Mouse (Mus musculus): ENCODE results near the gene Gm17387.

The Gm17387 gene

GRCm38 (mm10) chr7:140997817-140998216 lies 31.1 kb upstream of the Gm17387 start:
- H3K9me3 ChIP-seq (ENCODE audit: low read length) = no peaks in the 10 kb centered on the region
- H3K4me1 ChIP-seq (replicated peaks; ENCODE audit: low read depth, low read length) = peaks cover 33% of the 10 kb centered on the region
- H3K27me3 ChIP-seq (ENCODE audit: insufficient read depth, low read length) = no peaks in the 10 kb centered on the region
- no peaks in the 10 kb centered on the region for H3K36me3 ChIP-seq (ENCODE audit: insufficient read depth, low read length)
- TF ChIP-seq POU5F1 (IDR thresholded peaks at IDR 0.05; ENCODE audit: borderline replicate concordance, low read length) = no peak
- no peak for TF ChIP-seq CTCF (conservative IDR thresholded peaks at IDR 0.05; ENCODE audit: low read length)
- no peak for TF ChIP-seq NANOG (IDR thresholded peaks at IDR 0.05; ENCODE audit: borderline replicate concordance, low read length)
- no peak overlapping the region for H3K4me3 ChIP-seq (replicated peaks; ENCODE audit: low read length)

GRCm38 (mm10) chr7:140998853-140999700 lies 29.9 kb upstream of the Gm17387 start:
- no peak overlapping the region for H3K4me3 ChIP-seq (replicated peaks; ENCODE audit: low read length)
- TF ChIP-seq NANOG (IDR thresholded peaks at IDR 0.05; ENCODE audit: borderline replicate concordance, low read length) = no peak
- TF ChIP-seq CTCF (conservative IDR thresholded peaks at IDR 0.05; ENCODE audit: low read length) = no peak
- no peak for TF ChIP-seq POU5F1 (IDR thresholded peaks at IDR 0.05; ENCODE audit: borderline replicate concordance, low read length)
- H3K4me1 ChIP-seq (replicated peaks; ENCODE audit: low read depth, low read length) = peaks cover 30% of the 10 kb centered on the region
- no peaks in the 10 kb centered on the region for H3K36me3 ChIP-seq (ENCODE audit: insufficient read depth, low read length)
- no peaks in the 10 kb centered on the region; the same call in 1 of the 2 replicates for H3K9me3 ChIP-seq (ENCODE audit: low read length)
- no peaks in the 10 kb centered on the region for H3K27me3 ChIP-seq (ENCODE audit: insufficient read depth, low read length)

GRCm38 (mm10) chr7:141000881-141001708 lies 27.8 kb upstream of the Gm17387 start:
- peaks cover 31% of the 10 kb centered on the region for H3K4me1 ChIP-seq (replicated peaks; ENCODE audit: low read depth, low read length)
- no peak for TF ChIP-seq POU5F1 (IDR thresholded peaks at IDR 0.05; ENCODE audit: borderline replicate concordance, low read length)
- TF ChIP-seq CTCF (conservative IDR thresholded peaks at IDR 0.05; ENCODE audit: low read length) = no peak
- TF ChIP-seq NANOG (IDR thresholded peaks at IDR 0.05; ENCODE audit: borderline replicate concordance, low read length) = no peak
- H3K36me3 ChIP-seq (ENCODE audit: insufficient read depth, low read length) = no peaks in the 10 kb centered on the region
- no peaks in the 10 kb centered on the region for H3K27me3 ChIP-seq (ENCODE audit: insufficient read depth, low read length)
- H3K4me3 ChIP-seq (replicated peaks; ENCODE audit: low read length) = peak overlapping the region; percentile 27; the same call in 1 of the 2 replicates
- no peaks in the 10 kb centered on the region; the same call in 1 of the 2 replicates for H3K9me3 ChIP-seq (ENCODE audit: low read length)

- no peak for TF ChIP-seq CTCF (conservative IDR thresholded peaks at IDR 0.05; ENCODE audit: low read length)
- no peak for TF ChIP-seq POU5F1 (IDR thresholded peaks at IDR 0.05; ENCODE audit: borderline replicate concordance, low read length)
- no peak for TF ChIP-seq NANOG (IDR thresholded peaks at IDR 0.05; ENCODE audit: borderline replicate concordance, low read length)
- H3K36me3 ChIP-seq (ENCODE audit: insufficient read depth, low read length) = no peaks in the 10 kb centered on the region
- no peak overlapping the region for H3K4me3 ChIP-seq (replicated peaks; ENCODE audit: low read length)
- peaks cover 53% of the 10 kb centered on the region for H3K4me1 ChIP-seq (replicated peaks; ENCODE audit: low read depth, low read length)
- no peaks in the 10 kb centered on the region for H3K27me3 ChIP-seq (ENCODE audit: insufficient read depth, low read length)
- no peaks in the 10 kb centered on the region; the same call in 1 of the 2 replicates for H3K9me3 ChIP-seq (ENCODE audit: low read length)
These were observed 25.5 kb upstream of the Gm17387 start for GRCm38 (mm10) chr7:141003248-141004010.

- Histone ChIP-seq H3K36me3 (ENCODE audit: insufficient read depth, low read length) (peaks cover 7% of the 10 kb centered on the region; the same call in 1 of the 2 replicates), H3K4me1 (replicated peaks; ENCODE audit: low read depth, low read length) (peaks cover 59% of the 10 kb centered on the region), H3K9me3 (ENCODE audit: low read length) (peaks cover 20% of the 10 kb centered on the region), H3K27me3 (ENCODE audit: insufficient read depth, low read length) (no peaks in the 10 kb centered on the region), H3K4me3 (replicated peaks; ENCODE audit: low read length) (0 out of 2 replicates have a peak overlapping the region, but pooled peaks have one; percentile 14)
- TF ChIP-seq NANOG (IDR thresholded peaks at IDR 0.05; ENCODE audit: borderline replicate concordance, low read length) (no peak), POU5F1 (IDR thresholded peaks at IDR 0.05; ENCODE audit: borderline replicate concordance, low read length) (no peak), CTCF (conservative IDR thresholded peaks at IDR 0.05; ENCODE audit: low read length) (no peak)
These were observed 22.5 kb upstream of the Gm17387 start for GRCm38 (mm10) chr7:141006446-141006845.

- Histone ChIP-seq H3K9me3 (ENCODE audit: low read length) (peaks cover 20% of the 10 kb centered on the region), H3K4me3 (replicated peaks; ENCODE audit: low read length) (no peak overlapping the region; the same call in 1 of the 2 replicates), H3K27me3 (ENCODE audit: insufficient read depth, low read length) (no peaks in the 10 kb centered on the region), H3K36me3 (ENCODE audit: insufficient read depth, low read length) (peaks cover 7% of the 10 kb centered on the region; the same call in 1 of the 2 replicates), H3K4me1 (replicated peaks; ENCODE audit: low read depth, low read length) (peaks cover 64% of the 10 kb centered on the region)
- TF ChIP-seq CTCF (conservative IDR thresholded peaks at IDR 0.05; ENCODE audit: low read length) (no peak), POU5F1 (IDR thresholded peaks at IDR 0.05; ENCODE audit: borderline replicate concordance, low read length) (no peak), NANOG (IDR thresholded peaks at IDR 0.05; ENCODE audit: borderline replicate concordance, low read length) (no peak)
These were observed 22.0 kb upstream of the Gm17387 start for GRCm38 (mm10) chr7:141006914-141007313.

- TF ChIP-seq CTCF (conservative IDR thresholded peaks at IDR 0.05; ENCODE audit: low read length) (no peak), NANOG (IDR thresholded peaks at IDR 0.05; ENCODE audit: borderline replicate concordance, low read length) (no peak), POU5F1 (IDR thresholded peaks at IDR 0.05; ENCODE audit: borderline replicate concordance, low read length) (no peak)
- Histone ChIP-seq H3K4me3 (replicated peaks; ENCODE audit: low read length) (peak overlapping the region; percentile 69), H3K27me3 (ENCODE audit: insufficient read depth, low read length) (no peaks in the 10 kb centered on the region), H3K9me3 (ENCODE audit: low read length) (peaks cover 20% of the 10 kb centered on the region), H3K36me3 (ENCODE audit: insufficient read depth, low read length) (peaks cover 7% of the 10 kb centered on the region; the same call in 1 of the 2 replicates), H3K4me1 (replicated peaks; ENCODE audit: low read depth, low read length) (peaks cover 76% of the 10 kb centered on the region)
These were observed 20.6 kb upstream of the Gm17387 start for GRCm38 (mm10) chr7:141008312-141008761.

Data from E14TG2a.4 (cell line).